Comparison of ENCODE assay signal across 12 mouse cellular contexts in genomic region chr2:27596966-27597365, GRCm38 (mm10).
A peak's percentile ranks its signal among the peaks of the same experiment; 100 is the strongest.
DNase-seq lines count a peak whose midpoint lies in the region; ATAC-seq lines count a peak whose summit lies in the region.
"Had no signal": no experiment of that assay in that cellular context is flagged by ENCODE, and none has a peak within 500 bp of the region (broad histone marks: within the 10 kb centered on the region; RNA-seq: fewer than 3 reads in every experiment).

No protein-coding gene starts in this region.

- no peak overlapping the region for H3K27ac ChIP-seq in heart, embryonic 10.5 days
- no peak overlapping the region for H3K27ac ChIP-seq in intestine, embryonic 15.5 days
- no peak overlapping the region for H3K27ac ChIP-seq in forebrain, embryonic 11.5 days (ENCODE audit: low read depth, low read length)
- H3K27ac ChIP-seq in limb, embryonic 10.5 days: no peak overlapping the region
- H3K27ac ChIP-seq: hindbrain, embryonic 10.5 days had no signal

- H3K4me3 ChIP-seq in heart, embryonic 10.5 days: no peak overlapping the region
- no peak overlapping the region for H3K4me3 ChIP-seq in intestine, embryonic 15.5 days (replicated peaks)
- no peak overlapping the region for H3K4me3 ChIP-seq in forebrain, embryonic 11.5 days (ENCODE audit: low read depth, low read length)
- no peak overlapping the region for H3K4me3 ChIP-seq in limb, embryonic 10.5 days
- H3K4me3 ChIP-seq: hindbrain, embryonic 10.5 days had no signal

- WGBS in heart, embryonic 10.5 days: 80% methylated on average over 1 of the region's 1 CpGs
- WGBS in intestine, embryonic 15.5 days: 91% methylated on average over 1 of the region's 1 CpGs
- 91% methylated on average over 1 of the region's 1 CpGs for WGBS in forebrain, embryonic 11.5 days
- 95% methylated on average over 1 of the region's 1 CpGs for WGBS in limb, embryonic 10.5 days

- DNase-seq in heart, adult 18-20 months: peak; percentile 82 to 88
- no peak for DNase-seq in heart, embryonic 10.5 days (ENCODE audit: low spot score)
- DNase-seq in adrenal gland, postnatal 10 days: peak; percentile 87
- DNase-seq in gastrocnemius, postnatal 25 days: peak; percentile 61
- peak; percentile 74 for DNase-seq in kidney, postnatal 14 days
- no peak for DNase-seq in forebrain, embryonic 11.5 days (ENCODE audit: low spot score)
- DNase-seq in limb, embryonic 10.5 days (ENCODE audit: low spot score): no peak
- DNase-seq: cerebellum, adult 11 months; lung, adult 2 months; thymus, postnatal 4 days had no signal

- H3K9ac ChIP-seq in intestine, embryonic 15.5 days: no peak overlapping the region
- H3K9ac ChIP-seq in forebrain, embryonic 11.5 days (ENCODE audit: low read length): no peak overlapping the region

- H3K9me3 ChIP-seq in heart, embryonic 10.5 days: peaks cover 8% of the 10 kb centered on the region; the same call in 1 of the 2 replicates
- no peaks in the 10 kb centered on the region for H3K9me3 ChIP-seq in intestine, embryonic 15.5 days
- H3K9me3 ChIP-seq in forebrain, embryonic 11.5 days (ENCODE audit: control insufficient read depth, low read length): no peaks in the 10 kb centered on the region
- H3K9me3 ChIP-seq in limb, embryonic 10.5 days (replicated peaks): no peaks in the 10 kb centered on the region
- H3K9me3 ChIP-seq: hindbrain, embryonic 10.5 days had no signal

- H3K36me3 ChIP-seq in heart, embryonic 10.5 days: no peaks in the 10 kb centered on the region
- no peaks in the 10 kb centered on the region for H3K36me3 ChIP-seq in intestine, embryonic 15.5 days
- H3K36me3 ChIP-seq in forebrain, embryonic 11.5 days (ENCODE audit: control insufficient read depth, insufficient read depth, low read length): no peaks in the 10 kb centered on the region
- H3K36me3 ChIP-seq in limb, embryonic 10.5 days: no peaks in the 10 kb centered on the region
- H3K36me3 ChIP-seq: hindbrain, embryonic 10.5 days had no signal

- peaks cover 88% of the 10 kb centered on the region for H3K27me3 ChIP-seq in heart, embryonic 10.5 days (ENCODE audit: insufficient read depth, poor library complexity, severe bottlenecking)
- H3K27me3 ChIP-seq in intestine, embryonic 15.5 days (replicated peaks): no peaks in the 10 kb centered on the region
- no peaks in the 10 kb centered on the region for H3K27me3 ChIP-seq in forebrain, embryonic 11.5 days (ENCODE audit: control insufficient read depth, insufficient read depth, low read length)
- 0 out of 2 replicates have a peak, but pooled peaks cover 12% of the 10 kb centered on the region for H3K27me3 ChIP-seq in limb, embryonic 10.5 days (ENCODE audit: low read depth, poor library complexity, severe bottlenecking)

- H3K4me2 ChIP-seq in intestine, embryonic 15.5 days (replicated peaks): no peak overlapping the region
- no peak overlapping the region for H3K4me2 ChIP-seq in forebrain, embryonic 11.5 days (ENCODE audit: low read depth, low read length, severe bottlenecking)

- ATAC-seq in intestine, embryonic 15.5 days: no peak
- no peak for ATAC-seq in forebrain, embryonic 11.5 days (replicated peaks; ENCODE audit: low FRiP score)

- peaks cover 20% of the 10 kb centered on the region for H3K4me1 ChIP-seq in heart, embryonic 10.5 days
- H3K4me1 ChIP-seq in intestine, embryonic 15.5 days (replicated peaks): peaks cover 46% of the 10 kb centered on the region
- no peaks in the 10 kb centered on the region for H3K4me1 ChIP-seq in forebrain, embryonic 11.5 days (replicated peaks; ENCODE audit: control insufficient read depth, insufficient read depth, low read length)
- H3K4me1 ChIP-seq in limb, embryonic 10.5 days: peaks cover 22% of the 10 kb centered on the region

Comparison
In these comparisons a context has a peak if more than half of its experiments do, and no peak if none do; other contexts are left out.
1. DNase-seq: peak in heart, adult 18-20 months (2 of 2), adrenal gland, postnatal 10 days (single experiment), gastrocnemius, postnatal 25 days (single experiment) and kidney, postnatal 14 days (single experiment); none in heart, embryonic 10.5 days (single experiment), forebrain, embryonic 11.5 days (single experiment) and limb, embryonic 10.5 days (single experiment).